Mouse (Mus musculus): ENCODE results near the gene Zbtb8os. TPM values are rescaled to one million over a fixed set of nuclear protein-coding genes. Genes with fewer than 3 reads are reported as not detected.
"Not testable (repeated sequence)": the region's sequence is repeated elsewhere in the genome, so short reads cannot be mapped to it uniquely, and the experiment has no call there.

Gene Zbtb8os
- polyA plus RNA-seq, 1 experiment, result 27.3 TPM

GRCm38 (mm10) chr4:129332846-129333245, 2.6 kb upstream of the Zbtb8os start:
- no peak for DNase-seq (ENCODE audit: low read depth)

GRCm38 (mm10) chr4:129334677-129335215, 749 bp upstream of the Zbtb8os start:
- no peak for DNase-seq (ENCODE audit: low read depth)

GRCm38 (mm10) chr4:129336291-129336690, 796 bp downstream of the Zbtb8os start:
- no peak for DNase-seq (ENCODE audit: low read depth)

GRCm38 (mm10) chr4:129339743-129340142, 4.2 kb downstream of the Zbtb8os start:
- DNase-seq (ENCODE audit: low read depth), result no peak

- no peak for DNase-seq (ENCODE audit: low read depth)
Observed at GRCm38 (mm10) chr4:129341888-129342287, 6.4 kb downstream of the Zbtb8os start.

- no peak for DNase-seq (ENCODE audit: low read depth)
Observed at GRCm38 (mm10) chr4:129342705-129343104, 7.2 kb downstream of the Zbtb8os start.

GRCm38 (mm10) chr4:129346481-129347154, 11.1 kb downstream of the Zbtb8os start:
- DNase-seq (ENCODE audit: low read depth), result no peak

GRCm38 (mm10) chr4:129350644-129351043, 15.1 kb downstream of the Zbtb8os start:
- DNase-seq (ENCODE audit: low read depth), result no peak

- DNase-seq (ENCODE audit: low read depth), result no peak
Observed at GRCm38 (mm10) chr4:129351111-129351510, 15.6 kb downstream of the Zbtb8os start.

- no peak for DNase-seq (ENCODE audit: low read depth)
Observed at GRCm38 (mm10) chr4:129353176-129353575, 17.7 kb downstream of the Zbtb8os start.

- no peak for DNase-seq (ENCODE audit: low read depth)
Observed at GRCm38 (mm10) chr4:129354236-129354635, 18.7 kb downstream of the Zbtb8os start.

- no peak for DNase-seq (ENCODE audit: low read depth)
Observed at GRCm38 (mm10) chr4:129357613-129358163, 22.2 kb downstream of the Zbtb8os start.

GRCm38 (mm10) chr4:129362238-129362637, 26.7 kb downstream of the Zbtb8os start:
- DNase-seq (ENCODE audit: low read depth), result not testable (repeated sequence)

- DNase-seq (ENCODE audit: low read depth), result no peak
Observed at GRCm38 (mm10) chr4:129362771-129363170, 27.3 kb downstream of the Zbtb8os start.

GRCm38 (mm10) chr4:129363463-129363862, 28.0 kb downstream of the Zbtb8os start:
- DNase-seq (ENCODE audit: low read depth), result no peak

- DNase-seq (ENCODE audit: low read depth), result no peak
Observed at GRCm38 (mm10) chr4:129364379-129364778, 28.9 kb downstream of the Zbtb8os start.

- no peak for DNase-seq (ENCODE audit: low read depth)
Observed at GRCm38 (mm10) chr4:129365224-129365623, 29.7 kb downstream of the Zbtb8os start.

- no peak for DNase-seq (ENCODE audit: low read depth)
Observed at GRCm38 (mm10) chr4:129371391-129371790, 35.9 kb downstream of the Zbtb8os start.

GRCm38 (mm10) chr4:129373202-129373976, 37.9 kb downstream of the Zbtb8os start:
- no peak for DNase-seq (ENCODE audit: low read depth)

GRCm38 (mm10) chr4:129374219-129374755, 38.8 kb downstream of the Zbtb8os start:
- no peak for DNase-seq (ENCODE audit: low read depth)

- no peak for DNase-seq (ENCODE audit: low read depth)
Observed at GRCm38 (mm10) chr4:129375000-129375399, 39.5 kb downstream of the Zbtb8os start.

GRCm38 (mm10) chr4:129375821-129376220, 40.3 kb downstream of the Zbtb8os start:
- no peak for DNase-seq (ENCODE audit: low read depth)
